Mouse (Mus musculus) C2C12 (cell line): ENCODE data around the gene Dyrk2. TPM values are rescaled to one million over a fixed set of nuclear protein-coding genes. Genes with fewer than 3 reads are reported as not detected.

Source experiments
- H3K27me3 ChIP-seq: one replicate; pipeline ENCODE4 v1.6.1; 2011; ENCODE audit not compliant: control insufficient read depth, insufficient read depth, insufficient read length
- H3K36me3 ChIP-seq: one replicate; pipeline ENCODE4 v1.6.1; 2011; ENCODE audit not compliant: control insufficient read depth, insufficient read depth
- H3K4me3 ChIP-seq: one replicate; pipeline ENCODE4 v1.5.1; 2011; ENCODE audit warnings: mild to moderate bottlenecking, control low read depth; ENCODE audit not compliant: poor library complexity, insufficient read depth, severe bottlenecking
- H3K79me2 ChIP-seq: one replicate; pipeline ENCODE4 v1.6.1; 2011; ENCODE audit not compliant: control insufficient read depth, insufficient read depth
- H3K79me3 ChIP-seq: one replicate; pipeline ENCODE4 v1.6.1; 2011; ENCODE audit warnings: low read depth, control low read depth
- H3ac ChIP-seq: one replicate; pipeline ENCODE3; 2011; ENCODE audit warnings: low read depth; ENCODE audit not compliant: control insufficient read depth, insufficient read length
- CEBPB ChIP-seq: IDR thresholded peaks from one replicate; pipeline ENCODE4 v1.6.1; 2011; ENCODE audit warnings: low read depth, mild to moderate bottlenecking, control low read depth, moderate library complexity
- CTCF ChIP-seq: IDR thresholded peaks from one replicate; pipeline ENCODE4 v1.5.1; 2011; ENCODE audit not compliant: control insufficient read depth, insufficient read depth, insufficient read length
- FOSL1 ChIP-seq: IDR thresholded peaks from one replicate; pipeline ENCODE4 v1.8.0; 2011; ENCODE audit warnings: mild to moderate bottlenecking, low read length; ENCODE audit not compliant: poor library complexity, insufficient read depth, severe bottlenecking
- MAX ChIP-seq: IDR thresholded peaks from one replicate; pipeline ENCODE4 v1.6.1; 2011; ENCODE audit warnings: mild to moderate bottlenecking, control low read depth
- MYOD1 ChIP-seq: IDR thresholded peaks from one replicate; pipeline ENCODE4 v1.6.1; 2011; ENCODE audit warnings: low read depth; ENCODE audit not compliant: control insufficient read depth, insufficient read length
- MYOG ChIP-seq: IDR thresholded peaks from one replicate; pipeline ENCODE4 v1.6.1; 2011; ENCODE audit not compliant: control insufficient read depth, insufficient read length; ENCODE audit errors: extremely low read depth
- USF1 ChIP-seq: IDR thresholded peaks from one replicate; pipeline ENCODE4 v1.6.1; 2011; ENCODE audit warnings: low read depth, mild to moderate bottlenecking, control low read depth, moderate library complexity
- long read RNA-seq, 2 experiments: library from polyadenylated mRNA; unstranded; transcript quantifications; one replicate each; pipeline ENCODE4 v2.0.0; 2019 to 2020
- polyA plus RNA-seq: library from polyadenylated mRNA; unstranded; fragments of >200 nt; fragmentation: generic; extraction: Trizol; gene quantifications from one replicate; pipeline ENCODE4 v1.2.1, GENCODE M21; 2012; ENCODE audit warnings: missing spikeins

Dyrk2 gene
- polyA plus RNA-seq: 11.2 TPM
- long read RNA-seq, experiment 1, partial matches to known transcripts: 0 of 9 reads
- long read RNA-seq, experiment 1, other reads (novel, unspliced or antisense): 9 of 9 reads
- long read RNA-seq, experiment 2, partial matches to known transcripts: 2 of 18 reads
- long read RNA-seq, experiment 2, other reads (novel, unspliced or antisense): 16 of 18 reads

- Histone ChIP-seq H3K36me3 (peaks cover 8% of the 10 kb centered on the region), H3ac (peak within 1 kb of the TSS; percentile 86), H3K4me3 (peak within 1 kb of the TSS; percentile 72), H3K27me3 (no peaks in the 10 kb centered on the region), H3K79me2 (peaks cover 32% of the 10 kb centered on the region), H3K79me3 (peaks cover 26% of the 10 kb centered on the region)
- TF ChIP-seq FOSL1 (no peak), MYOG (no peak), USF1 (no peak), CEBPB (no peak), MYOD1 (no peak), MAX (no peak), CTCF (no peak)
Observed at GRCm38 (mm10) chr10:118870201-118870980, at the start of gene Dyrk2. Gene Dyrk2 (minus strand): TSS chr10:118870209.

GRCm38 (mm10) chr10:118902625-118903024 is 32.6 kb upstream of the Dyrk2 start:
- Histone ChIP-seq H3K4me3 (no peak overlapping the region), H3K79me2 (no peaks in the 10 kb centered on the region), H3K36me3 (no peaks in the 10 kb centered on the region), H3K79me3 (no peaks in the 10 kb centered on the region), H3ac (no peak overlapping the region), H3K27me3 (no peaks in the 10 kb centered on the region)
- no peak for TF ChIP-seq CTCF
- TF ChIP-seq FOSL1: no peak
- no peak for TF ChIP-seq CEBPB
- TF ChIP-seq MYOD1: no peak
- no peak for TF ChIP-seq USF1
- TF ChIP-seq MAX: no peak
- TF ChIP-seq MYOG: no peak

- no peak for TF ChIP-seq MYOG
- no peak for TF ChIP-seq USF1
- TF ChIP-seq CEBPB: no peak
- TF ChIP-seq FOSL1: no peak
- TF ChIP-seq MYOD1: no peak
- TF ChIP-seq CTCF: no peak
- TF ChIP-seq MAX: no peak
- Histone ChIP-seq H3K36me3 (no peaks in the 10 kb centered on the region), H3K27me3 (no peaks in the 10 kb centered on the region)
Observed at GRCm38 (mm10) chr10:118893645-118894044, 23.6 kb upstream of the Dyrk2 start.

GRCm38 (mm10) chr10:118884126-118884525 is 14.1 kb upstream of the Dyrk2 start:
- no peaks in the 10 kb centered on the region for H3K79me3 ChIP-seq
- no peaks in the 10 kb centered on the region for H3K79me2 ChIP-seq
- H3ac ChIP-seq: no peak overlapping the region
- no peaks in the 10 kb centered on the region for H3K36me3 ChIP-seq
- no peak overlapping the region for H3K4me3 ChIP-seq
- TF ChIP-seq CTCF: no peak
- TF ChIP-seq MAX: no peak
- no peak for TF ChIP-seq MYOD1
- no peak for TF ChIP-seq USF1
- no peak for TF ChIP-seq FOSL1
- TF ChIP-seq MYOG: no peak
- TF ChIP-seq CEBPB: no peak
- H3K27me3 ChIP-seq: no peaks in the 10 kb centered on the region

More at GRCm38 (mm10) chr10:118893645-118894044, 23.6 kb upstream of the Dyrk2 start:
- no peak overlapping the region for H3ac ChIP-seq
- no peaks in the 10 kb centered on the region for H3K79me2 ChIP-seq
- H3K4me3 ChIP-seq: no peak overlapping the region
- H3K79me3 ChIP-seq: no peaks in the 10 kb centered on the region

GRCm38 (mm10) chr10:118883317-118883716 is 13.3 kb upstream of the Dyrk2 start:
- Histone ChIP-seq H3K27me3 (no peaks in the 10 kb centered on the region), H3K4me3 (no peak overlapping the region), H3ac (no peak overlapping the region), H3K36me3 (no peaks in the 10 kb centered on the region), H3K79me3 (no peaks in the 10 kb centered on the region), H3K79me2 (no peaks in the 10 kb centered on the region)
- no peak for TF ChIP-seq CTCF
- no peak for TF ChIP-seq MYOG
- no peak for TF ChIP-seq MYOD1
- TF ChIP-seq USF1: no peak
- no peak for TF ChIP-seq CEBPB
- no peak for TF ChIP-seq FOSL1
- TF ChIP-seq MAX: no peak
